Mouse (Mus musculus) kidney, postnatal 0 days (tissue): ENCODE data around the gene Upf1. TPM values are rescaled to one million over a fixed set of nuclear protein-coding genes. Genes with fewer than 3 reads are reported as not detected.

Experiments
- ATAC-seq: fragments of 200-750 bp; cut with Nextera tagmentation; replicated peaks from 2 replicates; pipeline ENCODE4 v1.8.0; 2017; ENCODE audit warnings: low read depth, moderate number of reproducible peaks, moderate TSS enrichment, moderate library complexity; ENCODE audit not compliant: low FRiP score
- DNase-seq: peaks from one replicate; pipeline ENCODE4 v3.0.0-alpha.2; 2016; ENCODE audit warnings: low spot score
- H3K27ac ChIP-seq: fragments of 300-500 bp; sonication (generic); 2 replicates; pipeline ENCODE4 v1.5.1; 2014; ENCODE audit warnings: mild to moderate bottlenecking
- H3K27me3 ChIP-seq: fragments of 300-500 bp; sonication (generic); 2 replicates; pipeline ENCODE4 v1.6.1; 2014; ENCODE audit warnings: low read length, mixed read lengths; ENCODE audit not compliant: insufficient read depth
- H3K36me3 ChIP-seq: fragments of 300-500 bp; sonication (generic); 2 replicates; pipeline ENCODE4 v1.6.1; 2014; ENCODE audit warnings: low read length, mixed read lengths; ENCODE audit not compliant: insufficient read depth
- H3K4me1 ChIP-seq: fragments of 300-500 bp; sonication (generic); replicated peaks from 2 replicates; pipeline ENCODE4 v1.6.1; 2014; ENCODE audit warnings: antibody characterized with exemption, low read length, mixed read lengths; ENCODE audit not compliant: insufficient read depth
- H3K4me2 ChIP-seq: fragments of 300-500 bp; sonication (generic); 2 replicates; pipeline ENCODE4 v1.6.1; 2014; ENCODE audit warnings: mild to moderate bottlenecking, low read length, moderate library complexity, mixed read lengths
- H3K4me3 ChIP-seq: fragments of 300-500 bp; sonication (generic); replicated peaks from 2 replicates; pipeline ENCODE4 v1.5.1; 2014; ENCODE audit warnings: low read depth, low read length
- H3K9ac ChIP-seq: fragments of 300-500 bp; sonication (generic); 2 replicates; pipeline ENCODE4 v1.6.1; 2014; ENCODE audit warnings: low read depth, low read length
- H3K9me3 ChIP-seq: fragments of 300-500 bp; sonication (generic); replicated peaks from 2 replicates; pipeline ENCODE4 v1.6.1; 2016; ENCODE audit warnings: low read length, inconsistent platforms, mixed read lengths
- CTCF ChIP-seq: IDR thresholded peaks from 2 replicates; pipeline ENCODE4 v1.5.1; 2016; ENCODE audit warnings: antibody characterized with exemption, low read depth, mild to moderate bottlenecking, moderate library complexity
- WGBS: fragments of 180-500 bp; shearing (Covaris S2); extraction: QIAGEN DNeasy Blood & Tissue Kit; methylation state at CpG from one replicate; pipeline ENCODE4 v1.1.7; 2014; 5-methylcytosine and 5-hydroxymethylcytosine counted together
- polyA plus RNA-seq: library from polyadenylated mRNA; unstranded; fragments of >200 nt; fragmentation: Nextera tagmentation; extraction: Ambion mirVana; gene quantifications from 2 replicates; pipeline ENCODE4 v1.2.1, GENCODE M21; 2015

Upf1 gene
- polyA plus RNA-seq, 1 experiment from 2014 or later: 12.5 TPM

DNA sequence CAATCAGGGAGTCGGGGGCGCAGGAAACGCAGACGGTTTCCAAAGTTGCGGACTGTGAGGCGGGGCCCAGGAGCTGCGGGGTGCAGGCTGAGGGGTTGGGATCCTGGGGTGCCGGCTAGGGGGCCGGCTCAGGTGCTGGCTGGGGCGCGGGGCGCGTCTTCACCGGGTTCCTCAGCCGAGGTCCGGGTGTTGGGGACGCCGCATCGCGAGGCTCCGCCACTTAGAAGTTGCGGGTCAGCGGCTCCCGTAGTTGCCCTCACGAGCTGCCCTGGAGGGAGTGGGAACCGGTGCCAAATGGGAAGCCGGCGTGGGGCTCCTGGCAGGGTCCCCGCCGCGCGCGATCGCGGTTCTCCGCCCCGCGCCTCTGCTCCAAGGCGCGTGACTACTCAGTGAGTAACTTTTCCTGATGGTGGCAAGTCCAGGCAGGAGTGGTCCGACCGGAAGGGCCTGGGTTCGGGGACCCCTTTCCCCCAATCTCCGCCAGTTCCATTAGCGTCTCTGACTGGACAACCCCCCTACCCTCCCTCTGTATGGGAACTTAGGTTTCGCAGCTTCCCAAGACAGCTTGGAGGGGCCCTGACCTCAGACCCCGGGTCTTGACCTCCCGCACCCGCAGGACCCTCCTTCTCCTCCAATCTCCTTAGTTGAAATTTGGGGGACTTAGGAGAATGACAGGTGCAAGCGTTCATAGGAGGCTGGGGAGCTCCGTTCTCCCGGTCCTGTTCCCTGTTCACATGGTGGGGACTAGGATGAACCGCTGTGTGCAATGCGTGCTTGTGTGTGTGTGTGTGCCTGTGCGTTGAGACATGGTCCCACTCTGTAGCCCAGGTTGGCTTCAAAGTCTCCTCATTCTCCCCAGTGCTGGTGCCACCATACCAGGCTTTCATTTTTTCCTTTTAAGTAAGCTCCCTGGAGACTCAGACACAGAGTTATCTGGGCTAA lies 69.7 kb downstream of the Upf1 start:
- H3K4me3 ChIP-seq: peak overlapping the region; percentile 87
- peak overlapping the region; percentile 86 for H3K4me2 ChIP-seq
- peak overlapping the region; percentile 91 for H3K9ac ChIP-seq
- DNase-seq: no peak
- H3K4me1 ChIP-seq: peaks cover 9% of the 10 kb centered on the region
- peaks cover 21% of the 10 kb centered on the region for H3K36me3 ChIP-seq
- H3K9me3 ChIP-seq: no peaks in the 10 kb centered on the region
- no peaks in the 10 kb centered on the region for H3K27me3 ChIP-seq
- 2% methylated on average over 51 of the region's 55 CpGs for WGBS
- H3K27ac ChIP-seq: peak overlapping the region; percentile 86
- ATAC-seq: peak; percentile 49
- no peak for TF ChIP-seq CTCF

DNA sequence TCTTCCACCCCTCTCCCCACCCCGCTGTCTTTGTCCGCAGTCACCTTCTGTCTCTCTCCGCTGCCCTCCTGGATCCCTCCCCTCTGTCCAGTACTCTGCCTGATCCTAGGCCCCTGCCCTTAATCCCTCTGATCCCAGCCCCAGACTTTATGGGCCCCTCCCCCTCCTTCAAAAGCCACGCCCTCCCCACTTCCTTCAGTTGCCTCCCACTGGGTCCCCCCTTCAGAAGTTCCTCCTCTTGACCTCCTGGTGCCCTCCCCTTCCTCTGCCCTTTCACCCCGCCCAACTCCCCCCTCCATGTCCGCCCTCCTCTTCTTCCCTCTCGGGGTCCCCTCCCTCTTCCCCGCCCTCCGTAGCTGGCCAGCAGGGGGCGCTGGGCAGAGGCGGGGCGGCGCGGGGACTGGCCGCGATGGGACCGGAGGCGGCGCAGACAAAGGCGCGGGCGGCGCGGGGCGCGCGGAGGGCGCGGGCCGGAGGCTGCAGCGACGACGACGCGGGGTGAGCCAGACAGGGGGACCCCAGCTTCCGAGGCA lies 70.4 kb downstream of the Upf1 start, which contains the start of gene Homer3:
Homer3 (plus strand) TSS at position 225 of the 533 bp plus-strand sequence.
- peaks cover 21% of the 10 kb centered on the region for H3K36me3 ChIP-seq
- H3K9ac ChIP-seq: peak within 1 kb of the TSS; percentile 91
- DNase-seq (peak; percentile 96), ATAC-seq (peak; percentile 89)
- H3K4me1 ChIP-seq: peaks cover 9% of the 10 kb centered on the region
- H3K27me3 ChIP-seq: no peaks in the 10 kb centered on the region
- TF ChIP-seq CTCF: peak; percentile 91
- H3K27ac ChIP-seq: peak within 1 kb of the TSS; percentile 86
- no peaks in the 10 kb centered on the region for H3K9me3 ChIP-seq
- H3K4me2 ChIP-seq: peak within 1 kb of the TSS; percentile 86
- peak within 1 kb of the TSS; percentile 87 for H3K4me3 ChIP-seq
- WGBS: under 1% methylated on average over 36 of the region's 36 CpGs

Other genes starting within 250 kb of the Upf1 start
- 0.03 TPM in 2 replicates for gene Ncan, start 232.4 kb downstream of the Upf1 start, polyA plus RNA-seq
- gene Nr2c2ap, start 221.9 kb downstream of the Upf1 start, polyA plus RNA-seq: 30.1 and 34.1 TPM in 2 replicates
- gene Rfxank, start 214.1 kb downstream of the Upf1 start, polyA plus RNA-seq: 13.4 and 13.7 TPM in 2 replicates
- gene Borcs8, start 213.8 kb downstream of the Upf1 start, polyA plus RNA-seq: 48.3 and 49.3 TPM in 2 replicates
- gene Mef2b, start 213.6 kb downstream of the Upf1 start, polyA plus RNA-seq: 0.28 and 0.37 TPM in 2 replicates
- 52.3 and 62.4 TPM in 2 replicates for gene Tmem161a, start 180.9 kb downstream of the Upf1 start, polyA plus RNA-seq
- gene Slc25a42, start 141.0 kb downstream of the Upf1 start, polyA plus RNA-seq: 5.6 TPM in 2 replicates
- gene Sugp2, start 119.1 kb downstream of the Upf1 start, polyA plus RNA-seq: 14.0 and 17.1 TPM in 2 replicates
- 14.1 and 16.7 TPM in 2 replicates for gene Armc6, start 118.8 kb downstream of the Upf1 start, polyA plus RNA-seq
- 48.9 and 50.0 TPM in 2 replicates for gene Homer3, start 70.5 kb downstream of the Upf1 start, polyA plus RNA-seq
- gene Ddx49, start 50.8 kb downstream of the Upf1 start, polyA plus RNA-seq: 41.0 and 43.0 TPM in 2 replicates
- 309 and 334 TPM in 2 replicates for gene Cope, start 50.8 kb downstream of the Upf1 start, polyA plus RNA-seq
- gene Cers1, start 37.5 kb downstream of the Upf1 start, polyA plus RNA-seq: 1.9 and 2.1 TPM in 2 replicates
- gene Gdf1, start 23.5 kb downstream of the Upf1 start, polyA plus RNA-seq: 3.8 and 4.0 TPM in 2 replicates
- gene Comp, start 20.3 kb upstream of the Upf1 start, polyA plus RNA-seq: 0.24 and 0.28 TPM in 2 replicates
- 13.6 and 14.6 TPM in 2 replicates for gene Crtc1, start 86.3 kb upstream of the Upf1 start, polyA plus RNA-seq
- gene Klhl26, start 123.7 kb upstream of the Upf1 start, polyA plus RNA-seq: 19.1 and 19.5 TPM in 2 replicates
- 3.0 and 3.5 TPM in 2 replicates for gene Tmem59l, start 134.1 kb upstream of the Upf1 start, polyA plus RNA-seq
- gene Crlf1, start 139.9 kb upstream of the Upf1 start, polyA plus RNA-seq: 31.3 and 33.7 TPM in 2 replicates
- 140 TPM in 2 replicates for gene Rex1bd, start 153.5 kb upstream of the Upf1 start, polyA plus RNA-seq
- gene Uba52, start 157.5 kb upstream of the Upf1 start, polyA plus RNA-seq: 1,111 and 1,265 TPM in 2 replicates
- gene Fkbp8, start 174.4 kb upstream of the Upf1 start, polyA plus RNA-seq: 249 and 255 TPM in 2 replicates
- gene Kxd1, start 174.7 kb upstream of the Upf1 start, polyA plus RNA-seq: 81.3 and 81.8 TPM in 2 replicates
- 14.9 and 17.1 TPM in 2 replicates for gene Ell, start 186.2 kb upstream of the Upf1 start, polyA plus RNA-seq
- gene Isyna1, start 241.1 kb upstream of the Upf1 start, polyA plus RNA-seq: 166 and 169 TPM in 2 replicates